Mouse (Mus musculus) heart, embryonic 15.5 days (tissue): ENCODE data around the gene Gucy2d. TPM values are rescaled to one million over a fixed set of nuclear protein-coding genes. Genes with fewer than 3 reads are reported as not detected.

Experiments
- ATAC-seq: fragments of 200-750 bp; cut with Nextera tagmentation; replicated peaks from 2 replicates; pipeline ENCODE4 v1.8.0; 2017; ENCODE audit warnings: low read depth, moderate TSS enrichment; ENCODE audit not compliant: insufficient number of reproducible peaks, insufficient read depth, low FRiP score
- H3K27ac ChIP-seq: fragments of 300-500 bp; sonication (generic); 2 replicates; pipeline ENCODE4 v1.5.1; 2015; ENCODE audit warnings: mild to moderate bottlenecking, inconsistent platforms
- H3K27me3 ChIP-seq: fragments of 300-500 bp; sonication (generic); 2 replicates; pipeline ENCODE4 v1.6.1; 2015; ENCODE audit warnings: inconsistent platforms
- H3K36me3 ChIP-seq: fragments of 300-500 bp; sonication (generic); 2 replicates; pipeline ENCODE4 v1.6.1; 2015; ENCODE audit warnings: mild to moderate bottlenecking, inconsistent platforms
- H3K4me1 ChIP-seq: fragments of 300-500 bp; sonication (generic); replicated peaks from 2 replicates; pipeline ENCODE4 v1.6.1; 2015; ENCODE audit warnings: inconsistent platforms
- H3K4me2 ChIP-seq: fragments of 300-500 bp; sonication (generic); 2 replicates; pipeline ENCODE4 v1.6.1; 2015; ENCODE audit warnings: inconsistent platforms, mild to moderate bottlenecking, moderate library complexity
- H3K4me3 ChIP-seq: fragments of 300-500 bp; sonication (generic); 2 replicates; pipeline ENCODE4 v1.5.1; 2015; ENCODE audit warnings: mild to moderate bottlenecking, inconsistent platforms
- H3K9ac ChIP-seq: fragments of 300-500 bp; sonication (generic); 2 replicates; pipeline ENCODE4 v1.6.1; 2015; ENCODE audit warnings: mild to moderate bottlenecking, inconsistent platforms
- H3K9me3 ChIP-seq: fragments of 300-500 bp; sonication (generic); replicated peaks from 2 replicates; pipeline ENCODE4 v1.6.1; 2016; ENCODE audit warnings: inconsistent platforms
- WGBS: fragments of 180-500 bp; shearing (Covaris S2); methylation state at CpG from one replicate; pipeline ENCODE4 v1.1.7; 2015; ENCODE audit warnings: mixed read lengths; 5-methylcytosine and 5-hydroxymethylcytosine counted together
- polyA plus RNA-seq: library from polyadenylated mRNA; unstranded; fragments of >200 nt; fragmentation: Nextera tagmentation; extraction: Ambion mirVana; gene quantifications from 2 replicates; pipeline ENCODE4 v1.2.1, GENCODE M21; 2015

The Gucy2d gene
- polyA plus RNA-seq = not detected in 2 replicates

DNA sequence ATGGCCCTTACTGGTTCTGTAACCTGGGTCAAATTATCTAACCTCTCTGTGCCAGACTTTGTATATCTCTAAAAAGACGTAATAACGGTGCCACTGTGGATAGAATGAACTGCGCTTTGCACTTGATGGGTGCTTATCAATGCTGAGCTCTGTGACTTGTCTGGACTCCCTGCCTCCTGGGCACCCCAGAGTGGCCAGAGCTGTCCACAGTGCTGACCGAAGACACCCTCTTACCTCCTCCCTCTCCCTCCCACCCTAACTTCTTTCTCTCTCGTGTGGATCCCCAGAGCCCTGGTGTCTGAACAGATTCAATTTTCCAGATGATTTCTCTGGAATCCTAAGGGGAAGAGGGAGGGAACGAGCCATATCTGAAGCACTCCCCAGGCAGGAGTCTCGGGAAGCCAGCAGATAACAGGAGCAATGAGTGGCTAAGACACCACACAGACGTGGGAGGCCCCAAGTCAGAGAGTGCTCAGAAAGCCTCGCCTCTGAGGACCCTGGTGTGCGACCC, at the start of gene Gucy2d:
Gene Gucy2d (plus strand): TSS at position 461 of the 511 bp plus-strand sequence.
- no peak for ATAC-seq
- 21% methylated on average over 10 of the region's 10 CpGs for WGBS
- Histone ChIP-seq H3K27me3 (no peaks in the 10 kb centered on the region; the same call in 1 of the 2 replicates), H3K36me3 (no peaks in the 10 kb centered on the region), H3K4me3 (no peak within 1 kb of the TSS), H3K27ac (no peak within 1 kb of the TSS), H3K9me3 (no peaks in the 10 kb centered on the region), H3K4me1 (no peaks in the 10 kb centered on the region), H3K9ac (no peak within 1 kb of the TSS), H3K4me2 (no peak within 1 kb of the TSS)

DNA sequence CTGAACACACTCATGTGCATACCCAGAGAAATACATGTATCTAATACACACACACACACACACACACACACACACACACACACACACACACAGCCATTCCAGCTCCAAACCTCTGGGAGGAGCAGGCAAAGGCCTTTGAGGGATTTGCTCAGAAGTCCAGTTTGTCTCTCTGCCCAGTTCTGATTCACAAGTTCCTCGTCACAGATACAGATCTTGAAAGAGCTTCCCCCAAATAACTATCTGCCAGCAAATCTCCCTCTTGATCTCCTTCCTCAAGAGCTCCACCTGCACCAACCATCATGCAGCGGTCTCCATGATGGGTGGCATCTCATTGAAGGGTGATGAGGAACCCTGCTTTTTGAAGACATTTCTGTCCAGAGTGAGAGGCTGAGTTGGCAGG, 49.7 kb upstream of the Gucy2d start:
- H3K9me3 ChIP-seq = no peaks in the 10 kb centered on the region
- 73% methylated on average over 2 of the region's 2 CpGs for WGBS

DNA sequence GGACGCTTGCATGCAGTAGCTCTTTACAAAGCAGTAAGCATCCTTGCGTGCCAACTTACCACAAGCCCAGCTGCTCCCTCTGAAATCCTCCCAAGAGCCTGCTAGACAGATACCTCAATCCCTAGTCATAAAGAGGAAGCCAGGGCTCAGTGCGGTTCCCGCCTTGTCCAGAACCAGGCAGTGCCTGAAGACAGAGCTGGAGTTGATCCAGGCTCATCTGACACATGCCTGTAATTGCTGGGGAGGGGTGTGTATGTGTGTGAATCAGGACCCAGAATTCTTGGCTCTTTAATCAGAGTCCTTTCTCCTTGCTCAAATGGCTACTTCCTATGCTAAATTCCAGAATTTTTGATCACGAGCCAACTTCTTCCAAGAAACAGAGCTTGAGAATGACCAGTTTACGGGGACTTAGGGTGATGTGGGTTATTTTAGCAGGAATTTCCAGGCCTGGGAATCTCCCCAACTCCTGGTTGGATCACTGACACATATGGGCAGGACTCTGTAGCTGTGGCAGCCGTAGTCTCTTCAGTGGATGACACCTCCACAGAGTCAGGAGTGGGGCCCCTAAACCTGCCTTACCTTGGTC, 48.8 kb upstream of the Gucy2d start:
- 55% methylated on average over 7 of the region's 7 CpGs for WGBS
- no peak overlapping the region for H3K9ac ChIP-seq
- peaks cover 14% of the 10 kb centered on the region for H3K4me1 ChIP-seq
- no peaks in the 10 kb centered on the region for H3K9me3 ChIP-seq
- H3K27ac ChIP-seq = no peak overlapping the region
- H3K27me3 ChIP-seq = no peaks in the 10 kb centered on the region
- H3K4me2 ChIP-seq = no peak overlapping the region
- H3K4me3 ChIP-seq = no peak overlapping the region
- ATAC-seq = no peak; the same call in 1 of the 2 replicates
- no peaks in the 10 kb centered on the region for H3K36me3 ChIP-seq

More for the DNA sequence above, 49.7 kb upstream of the Gucy2d start:
- Histone ChIP-seq H3K4me3 (no peak overlapping the region), H3K9ac (no peak overlapping the region), H3K36me3 (no peaks in the 10 kb centered on the region), H3K4me2 (no peak overlapping the region), H3K4me1 (peaks cover 14% of the 10 kb centered on the region), H3K27ac (no peak overlapping the region), H3K27me3 (no peaks in the 10 kb centered on the region)
- no peak for ATAC-seq

DNA sequence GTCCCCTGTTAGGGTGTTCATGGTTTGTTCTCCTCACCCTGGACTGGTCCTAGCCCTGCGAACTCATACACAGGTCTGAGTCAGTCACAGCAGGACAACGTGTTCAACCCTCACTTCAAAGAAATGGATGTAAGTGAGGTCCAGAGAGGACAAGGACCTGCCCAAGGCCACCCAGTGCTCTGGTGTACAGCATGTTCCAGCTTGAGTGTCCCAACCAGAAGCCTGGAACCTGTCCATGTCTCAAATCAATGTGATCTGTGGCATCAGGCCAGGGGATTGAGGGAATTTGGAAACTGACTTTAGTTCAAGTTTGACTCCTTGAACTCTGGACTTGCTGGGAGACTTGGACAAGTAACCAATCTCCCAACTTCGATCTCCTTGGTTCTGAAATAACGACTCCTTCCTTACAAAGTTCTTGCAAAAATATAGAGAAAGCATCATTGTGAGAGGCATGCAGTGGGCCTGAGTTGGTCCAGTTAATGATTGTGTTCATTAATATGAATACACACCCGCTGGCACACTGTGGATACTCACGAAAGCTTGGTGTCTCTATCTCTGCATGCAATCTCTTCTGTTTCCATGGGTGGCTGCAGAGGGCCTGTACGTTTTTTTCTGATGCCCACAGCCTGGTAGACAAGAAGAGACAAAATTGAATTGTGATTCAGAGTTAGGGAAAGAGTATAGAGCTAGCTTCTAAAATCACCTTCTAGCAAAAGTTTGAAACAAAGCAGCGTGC, 47.6 kb upstream of the Gucy2d start:
- Histone ChIP-seq H3K27ac (no peak overlapping the region), H3K4me1 (peaks cover 14% of the 10 kb centered on the region), H3K36me3 (no peaks in the 10 kb centered on the region), H3K4me3 (no peak overlapping the region), H3K9ac (no peak overlapping the region), H3K9me3 (no peaks in the 10 kb centered on the region), H3K4me2 (no peak overlapping the region), H3K27me3 (no peaks in the 10 kb centered on the region)
- no peak for ATAC-seq
- 81% methylated on average over 8 of the region's 8 CpGs for WGBS

DNA sequence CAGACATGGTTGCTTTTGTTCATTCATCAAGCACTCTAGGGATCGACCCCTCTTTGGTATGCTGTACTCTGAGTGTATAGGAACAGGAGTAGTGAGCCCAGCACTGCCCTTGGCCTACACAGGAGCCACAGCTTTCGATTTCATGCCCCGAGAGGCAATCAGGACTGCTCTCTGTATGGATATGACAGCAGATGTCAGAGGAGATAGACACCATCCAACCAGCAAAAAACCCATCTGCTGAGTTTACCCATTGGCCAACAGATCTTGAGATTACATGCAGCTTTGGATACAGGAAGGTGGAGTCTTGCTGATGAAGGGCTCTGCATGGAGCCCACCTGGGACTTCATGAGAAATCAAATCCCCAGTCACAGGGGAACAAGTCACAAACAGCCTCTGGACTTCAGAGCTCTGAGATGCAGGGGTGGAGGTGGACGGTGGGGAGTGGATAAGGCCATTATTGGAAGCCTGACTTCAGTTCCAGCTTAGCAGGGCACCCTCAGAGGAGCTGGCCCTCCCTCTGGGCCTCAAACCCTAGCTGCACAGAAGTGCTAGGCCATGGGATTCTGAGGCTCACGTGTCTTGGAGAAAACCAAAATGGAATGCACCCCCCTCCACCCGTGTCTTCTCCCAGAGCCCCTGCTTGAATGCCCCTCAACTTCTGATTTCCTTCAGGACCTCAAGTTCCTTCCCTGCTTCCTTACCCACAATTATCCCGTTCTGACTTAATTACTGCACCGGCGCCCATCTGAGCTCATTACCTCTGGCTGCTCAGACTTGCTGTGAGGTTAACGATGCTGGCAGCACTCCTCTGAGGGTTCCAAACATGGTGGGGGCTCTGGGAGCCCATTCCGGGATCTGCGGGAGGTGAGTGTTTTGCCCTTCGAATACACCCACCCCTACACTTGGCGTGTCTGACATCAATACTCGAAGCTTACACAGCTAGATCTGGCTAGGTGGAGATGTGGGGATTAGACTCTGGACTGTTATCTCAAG, 37.3 kb upstream of the Gucy2d start:
- no peak overlapping the region for H3K4me2 ChIP-seq
- WGBS = 67% methylated on average over 15 of the region's 15 CpGs
- H3K9ac ChIP-seq = no peak overlapping the region
- ATAC-seq = no peak
- H3K36me3 ChIP-seq = no peaks in the 10 kb centered on the region
- no peaks in the 10 kb centered on the region for H3K9me3 ChIP-seq
- no peak overlapping the region for H3K27ac ChIP-seq
- H3K27me3 ChIP-seq = no peaks in the 10 kb centered on the region
- H3K4me3 ChIP-seq = no peak overlapping the region
- H3K4me1 ChIP-seq = no peaks in the 10 kb centered on the region

DNA sequence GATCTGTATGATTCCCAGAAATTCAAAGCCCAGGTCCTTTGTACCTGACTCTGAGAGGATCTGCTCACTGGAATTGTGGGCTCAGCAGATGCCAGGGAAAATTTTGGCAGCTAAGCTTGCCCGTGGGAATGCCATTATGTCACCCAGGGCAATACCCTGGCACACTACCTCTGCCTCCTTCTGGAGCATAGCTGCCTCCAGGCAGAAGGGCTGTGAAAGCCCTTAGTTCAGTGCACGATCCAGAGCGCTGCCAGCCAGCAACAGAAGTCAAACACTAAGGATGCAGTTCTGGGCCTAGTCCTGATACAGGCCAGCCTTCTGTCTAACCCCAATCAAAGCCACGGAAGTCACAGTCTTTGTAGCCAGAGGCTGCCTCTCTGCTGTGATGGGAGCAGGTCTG, 36.2 kb upstream of the Gucy2d start:
- Histone ChIP-seq H3K4me3 (no peak overlapping the region), H3K4me2 (no peak overlapping the region), H3K27me3 (no peaks in the 10 kb centered on the region), H3K27ac (no peak overlapping the region), H3K4me1 (no peaks in the 10 kb centered on the region), H3K36me3 (no peaks in the 10 kb centered on the region), H3K9ac (no peak overlapping the region), H3K9me3 (no peaks in the 10 kb centered on the region)
- 79% methylated on average over 4 of the region's 4 CpGs for WGBS
- no peak for ATAC-seq

DNA sequence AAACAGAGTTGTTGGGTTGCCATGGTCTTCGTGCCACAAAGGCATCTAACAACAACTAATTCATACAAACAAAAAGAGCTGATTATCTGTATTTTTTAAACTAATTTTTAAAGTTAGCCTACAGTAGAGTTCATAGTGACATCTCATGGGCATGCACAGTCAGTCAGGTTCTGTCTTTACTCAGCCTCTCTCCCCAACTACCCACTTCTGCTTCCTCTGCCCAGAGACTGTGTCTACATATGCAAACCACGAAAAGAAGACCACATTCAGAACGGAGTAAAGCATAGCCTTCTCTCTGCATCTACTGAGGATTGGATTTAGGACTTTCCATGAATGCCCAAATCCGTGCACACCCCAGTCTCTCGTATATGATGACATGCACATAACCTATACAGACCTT, 32.6 kb upstream of the Gucy2d start:
- 71% methylated on average over 5 of the region's 5 CpGs for WGBS
- H3K4me3 ChIP-seq = no peak overlapping the region
- H3K36me3 ChIP-seq = no peaks in the 10 kb centered on the region
- no peak for ATAC-seq
- H3K4me1 ChIP-seq = no peaks in the 10 kb centered on the region
- H3K27me3 ChIP-seq = no peaks in the 10 kb centered on the region
- H3K9ac ChIP-seq = no peak overlapping the region
- H3K9me3 ChIP-seq = no peaks in the 10 kb centered on the region
- H3K27ac ChIP-seq = no peak overlapping the region
- no peak overlapping the region for H3K4me2 ChIP-seq

DNA sequence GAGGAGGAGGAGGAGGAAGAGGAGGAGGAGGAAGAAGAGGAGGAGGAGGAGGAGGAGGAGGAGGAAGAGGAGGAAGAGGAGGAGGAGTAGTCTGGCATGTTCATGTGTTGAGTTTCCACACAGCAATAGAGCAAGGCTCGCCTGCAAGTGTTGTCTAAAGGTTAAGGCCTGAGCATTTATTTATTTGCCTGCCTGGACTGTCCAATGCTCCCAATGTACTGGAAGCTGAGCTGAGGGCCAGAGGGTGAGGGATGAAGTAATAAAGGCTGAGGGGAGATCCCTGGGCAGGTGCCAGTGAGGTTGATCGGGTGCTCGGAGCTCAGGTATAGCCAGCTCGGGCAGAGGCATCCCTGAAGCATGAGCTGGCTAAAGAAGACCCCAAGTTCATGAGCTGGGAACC, 27.1 kb upstream of the Gucy2d start:
- no peak for ATAC-seq
- Histone ChIP-seq H3K27me3 (no peaks in the 10 kb centered on the region), H3K9me3 (no peaks in the 10 kb centered on the region), H3K4me2 (no peak overlapping the region), H3K4me1 (peaks cover 15% of the 10 kb centered on the region), H3K36me3 (no peaks in the 10 kb centered on the region), H3K27ac (no peak overlapping the region), H3K4me3 (no peak overlapping the region), H3K9ac (no peak overlapping the region)
- 82% methylated on average over 4 of the region's 4 CpGs for WGBS

DNA sequence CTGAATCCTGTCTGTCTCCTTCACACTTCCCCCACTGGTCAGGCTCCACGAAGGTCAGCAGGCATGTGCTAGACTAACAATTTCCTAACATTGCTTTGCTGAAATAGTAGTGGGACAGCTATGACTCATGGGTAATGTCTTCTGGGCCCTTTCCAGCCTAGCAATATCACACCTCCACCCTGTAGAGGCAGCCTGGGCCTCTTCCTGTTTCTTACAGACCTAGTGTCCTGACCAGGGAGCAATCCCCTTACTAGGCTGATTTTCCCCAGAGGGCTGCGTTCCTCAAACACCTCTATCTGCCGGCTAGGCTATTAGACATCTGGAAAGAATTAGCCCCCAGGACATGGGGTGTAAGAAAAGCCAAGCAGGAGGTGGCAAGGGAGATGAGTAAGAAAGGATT, 24.7 kb upstream of the Gucy2d start:
- Histone ChIP-seq H3K4me2 (no peak overlapping the region), H3K4me1 (peaks cover 34% of the 10 kb centered on the region), H3K9ac (no peak overlapping the region), H3K27me3 (no peaks in the 10 kb centered on the region), H3K4me3 (no peak overlapping the region), H3K9me3 (no peaks in the 10 kb centered on the region), H3K36me3 (no peaks in the 10 kb centered on the region), H3K27ac (peak overlapping the region; percentile 47; the same call in 1 of the 2 replicates)
- 26% methylated on average over 3 of the region's 3 CpGs for WGBS
- peak; percentile 51; the same call in 1 of the 2 replicates for ATAC-seq

DNA sequence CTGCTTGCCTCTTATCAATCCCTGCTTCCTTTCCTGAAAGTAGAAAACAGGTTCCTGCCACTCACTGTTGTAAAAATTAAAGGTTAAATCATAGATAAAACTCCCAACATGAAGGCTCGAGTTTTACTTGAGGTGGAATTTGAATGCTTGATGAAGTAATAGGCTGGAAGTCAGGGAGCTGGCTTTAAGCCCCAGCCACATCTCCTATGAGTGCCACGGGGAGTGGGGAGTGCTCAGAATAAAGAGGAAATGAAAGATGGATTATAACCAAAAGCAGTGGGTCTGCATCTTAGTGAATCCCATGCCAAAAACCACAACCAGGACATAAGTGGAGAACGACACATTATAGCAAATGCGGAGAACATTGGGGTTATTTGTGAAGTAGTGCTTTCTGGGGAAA, 24.2 kb upstream of the Gucy2d start:
- Histone ChIP-seq H3K4me1 (peaks cover 34% of the 10 kb centered on the region), H3K4me2 (no peak overlapping the region), H3K4me3 (no peak overlapping the region), H3K27me3 (no peaks in the 10 kb centered on the region), H3K9ac (no peak overlapping the region), H3K36me3 (no peaks in the 10 kb centered on the region), H3K27ac (peak overlapping the region; percentile 47; the same call in 1 of the 2 replicates), H3K9me3 (no peaks in the 10 kb centered on the region)
- 49% methylated on average over 4 of the region's 4 CpGs for WGBS
- no peak for ATAC-seq
